Mouse (Mus musculus) gastrocnemius, postnatal 25 days (tissue): ENCODE results near the gene Olfr1200. TPM values are rescaled to one million over a fixed set of nuclear protein-coding genes. Genes with fewer than 3 reads are reported as not detected.

Experiments used
- DNase-seq: peaks from one replicate; pipeline ENCODE4 v3.0.0; 2022
- long read RNA-seq, 2 experiments: library from polyadenylated mRNA; stranded (forward); transcript quantifications; one replicate each; pipeline ENCODE4 v2.0.0; 2021
- total RNA-seq, 2 experiments: library from RNA; stranded (reverse); gene quantifications; 1 replicate in 1 of 2; 2 replicates in 1 of 2; pipeline ENCODE4 v1.2.3; 2021

The Olfr1200 gene
- total RNA-seq, result not detected
- long read RNA-seq, experiment 1, result 0 reads
- long read RNA-seq, experiment 2, result 0 reads

DNA sequence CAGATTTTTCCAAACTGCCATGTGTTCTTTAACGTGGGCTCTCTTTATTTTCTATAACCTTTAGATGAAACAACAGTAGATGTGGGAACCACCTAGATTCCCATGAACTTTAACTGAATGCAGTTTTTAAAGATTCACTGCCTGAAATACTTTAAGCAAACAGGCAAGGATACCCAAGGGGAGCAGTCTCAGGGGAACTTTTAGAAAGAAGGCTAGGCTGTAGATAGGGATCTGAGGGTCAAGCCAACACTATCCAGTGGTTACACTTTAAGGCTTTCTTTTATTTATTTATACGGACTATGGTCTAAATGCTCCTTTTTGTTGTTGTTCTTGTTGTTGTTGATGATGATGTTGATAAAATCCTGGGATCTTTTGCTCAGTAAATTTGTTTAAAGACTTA is at the start of gene Olfr1200:
TSS of gene Olfr1200 (minus strand) at position 101 of the 400 bp plus-strand sequence.
- no peak for DNase-seq

DNA sequence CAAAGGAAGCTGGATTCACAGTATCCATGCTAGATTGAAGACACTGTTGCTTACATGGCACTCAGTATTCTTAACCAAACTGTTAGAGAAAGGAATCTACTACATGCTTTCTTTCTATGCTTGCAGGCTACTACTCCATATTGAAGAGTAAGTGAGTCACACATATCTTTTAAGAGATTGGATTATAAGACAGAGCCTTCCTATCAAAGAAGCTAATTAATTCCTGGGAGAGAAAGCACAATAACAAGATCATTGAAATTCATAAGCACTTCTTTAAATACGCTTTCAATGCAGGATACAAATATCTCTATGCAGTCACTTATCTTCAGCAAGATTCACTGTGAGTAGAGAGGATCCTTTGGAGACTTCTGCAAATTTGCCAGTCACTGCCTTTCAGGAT is 43.9 kb upstream of the Olfr1200 start, which contains the start of gene Olfr1202:
TSS of gene Olfr1202 (plus strand) at position 301 of the 400 bp plus-strand sequence.
- DNase-seq, result no peak

DNA sequence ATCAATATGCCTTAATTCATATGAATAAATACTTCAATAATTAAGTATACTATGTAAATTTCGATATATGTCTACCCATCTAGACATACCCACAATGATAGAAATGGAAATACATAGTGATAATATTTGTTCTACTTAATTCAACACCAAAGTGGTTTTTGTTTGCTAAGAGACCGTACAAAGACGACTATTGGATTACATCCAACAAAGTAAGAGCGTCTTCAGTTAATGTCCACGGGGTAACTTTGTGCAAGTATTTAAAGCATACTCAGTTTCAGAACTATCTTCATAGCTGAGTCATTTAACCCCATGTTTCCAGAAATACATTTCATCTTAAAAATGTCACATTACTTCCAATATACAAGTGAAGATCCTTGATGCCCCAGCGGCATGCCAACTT is 22.4 kb upstream of the Olfr1200 start, which contains the start of gene Olfr1201:
TSS of gene Olfr1201 (plus strand) at position 301 of the 400 bp plus-strand sequence.
- DNase-seq, result no peak

DNA sequence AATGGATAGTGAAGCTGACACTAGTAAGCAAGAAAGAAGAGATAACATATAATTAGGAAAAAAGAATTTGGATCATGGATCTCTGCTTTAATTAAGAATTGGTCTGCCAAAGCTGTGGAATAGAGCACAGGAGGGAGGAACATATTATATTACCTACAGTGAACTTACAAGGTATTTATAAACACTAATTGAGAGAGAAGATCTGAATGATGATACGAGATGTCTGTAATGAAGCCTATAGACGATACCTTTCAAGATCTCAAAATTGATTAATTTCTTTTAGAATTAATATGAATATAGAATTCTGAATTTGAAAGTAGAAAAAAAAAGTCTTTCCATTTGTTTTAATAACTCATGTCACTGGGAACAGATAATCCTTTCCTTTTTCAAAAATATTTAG is 9.9 kb downstream of the Olfr1200 start, which contains the start of gene Olfr1199:
TSS of gene Olfr1199 (minus strand) at position 101 of the 400 bp plus-strand sequence.
- DNase-seq, result no peak

DNA sequence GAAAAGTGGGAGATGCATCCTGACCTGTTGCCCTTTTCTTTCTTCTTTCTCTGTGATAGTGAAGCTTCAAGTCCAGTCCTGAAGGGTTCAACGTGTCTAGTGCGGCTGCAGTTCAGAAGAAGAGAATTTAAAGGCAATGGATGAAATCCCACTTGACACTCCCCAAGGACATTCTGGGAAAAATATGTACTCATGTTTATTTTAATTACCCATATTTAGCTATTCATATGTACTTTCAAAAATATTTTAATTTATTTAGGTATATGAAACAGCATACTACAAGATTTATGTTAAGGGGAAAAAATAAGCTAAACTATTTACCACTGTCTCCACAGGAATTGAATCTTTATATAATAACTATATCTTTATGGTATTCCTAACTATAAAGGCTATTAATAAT is 19.0 kb downstream of the Olfr1200 start, which contains the start of gene Olfr1198:
TSS of gene Olfr1198 (minus strand) at position 101 of the 400 bp plus-strand sequence.
- DNase-seq, result no peak

DNA sequence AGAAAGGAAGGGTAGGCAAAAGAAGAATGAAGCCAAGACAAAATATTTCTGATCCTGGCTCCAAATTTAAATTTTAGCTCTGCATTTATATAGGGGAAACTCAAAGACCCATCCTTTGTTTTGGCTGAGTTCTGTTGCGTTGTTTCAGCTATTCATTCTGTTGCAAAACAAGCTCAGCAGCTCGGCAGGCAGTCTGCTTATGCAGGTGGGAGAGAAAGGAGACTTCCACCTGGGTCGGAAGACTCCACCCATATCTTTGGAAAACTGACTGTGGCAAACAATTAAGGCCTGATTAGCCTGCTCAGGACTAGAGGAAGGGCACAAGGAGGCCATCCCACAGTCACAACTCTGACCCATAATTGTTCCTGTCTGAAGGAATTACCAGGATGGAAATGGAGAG is 26.9 kb downstream of the Olfr1200 start:
- no peak for DNase-seq

DNA sequence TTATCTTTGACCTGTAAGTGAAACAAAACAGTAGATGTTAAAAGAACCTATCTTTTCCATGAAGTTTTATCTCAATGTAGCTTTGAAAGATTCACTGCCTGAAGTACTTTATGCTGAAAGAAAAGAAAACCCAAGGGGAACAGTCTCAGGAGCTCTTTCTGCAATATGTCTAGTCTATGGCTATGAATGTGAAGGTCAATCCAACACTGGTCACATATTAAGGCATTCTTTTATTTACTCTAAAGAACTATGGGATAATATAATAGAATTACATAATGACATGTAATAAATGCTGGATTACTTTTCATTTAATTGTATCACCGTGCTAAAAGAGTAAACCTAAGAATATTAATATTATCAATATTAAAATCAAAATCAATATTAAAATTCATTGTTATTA is 38.0 kb downstream of the Olfr1200 start, which contains the start of gene Olfr1197:
TSS of gene Olfr1197 (minus strand) at position 101 of the 400 bp plus-strand sequence.
- no peak for DNase-seq

Other genes with a start within 250 kb of the Olfr1200 start
- gene Olfr1188, start 213.6 kb downstream of the Olfr1200 start, total RNA-seq, result not detected
- gene Olfr1189, start 184.0 kb downstream of the Olfr1200 start, total RNA-seq, result not detected
- under 1 TPM in 1 of 2 experiments, not detected in 1; 0.05 TPM for gene Olfr1191-ps1, start 129.9 kb downstream of the Olfr1200 start, total RNA-seq
- not detected for gene Olfr1192-ps1, start 122.0 kb downstream of the Olfr1200 start, total RNA-seq
- not detected for gene Olfr1193, start 94.9 kb downstream of the Olfr1200 start, total RNA-seq
- gene Olfr1195, start 81.3 kb downstream of the Olfr1200 start, total RNA-seq, result not detected
- gene Olfr1196, start 65.9 kb downstream of the Olfr1200 start, total RNA-seq, result not detected
- not detected for gene Olfr1197, start 38.1 kb downstream of the Olfr1200 start, total RNA-seq
- not detected for gene Olfr1198, start 19.1 kb downstream of the Olfr1200 start, total RNA-seq
- gene Olfr1199, start 10.0 kb downstream of the Olfr1200 start, total RNA-seq, result not detected
- not detected for gene Olfr1201, start 22.5 kb upstream of the Olfr1200 start, total RNA-seq
- not detected for gene Olfr1202, start 44.0 kb upstream of the Olfr1200 start, total RNA-seq
- gene Olfr1205, start 59.2 kb upstream of the Olfr1200 start, total RNA-seq, result not detected
- not detected for gene Olfr1204, start 78.8 kb upstream of the Olfr1200 start, total RNA-seq
- gene Olfr1206, start 92.7 kb upstream of the Olfr1200 start, total RNA-seq, result not detected
- gene Olfr1208, start 131.8 kb upstream of the Olfr1200 start, total RNA-seq, result not detected
- gene Olfr1209, start 144.7 kb upstream of the Olfr1200 start, total RNA-seq, result not detected
- gene Olfr1211, start 167.6 kb upstream of the Olfr1200 start, total RNA-seq, result not detected
- not detected for gene Olfr1212, start 183.5 kb upstream of the Olfr1200 start, total RNA-seq
- gene Gm13762, start 209.8 kb upstream of the Olfr1200 start, total RNA-seq, result not detected
- not detected for gene Olfr1214, start 222.2 kb upstream of the Olfr1200 start, total RNA-seq
- not detected for gene Olfr1215, start 236.5 kb upstream of the Olfr1200 start, total RNA-seq
- not detected for gene Olfr1216, start 247.9 kb upstream of the Olfr1200 start, total RNA-seq